Mouse (Mus musculus) cortical plate, adult 2 months (tissue): ENCODE data around the gene Adnp.

ENCODE experiments used
- CTCF ChIP-seq: fragments of 200-500 bp; IDR thresholded peaks from 2 replicates; pipeline ENCODE4 v1.5.1; 2011; ENCODE audit warnings: mild to moderate bottlenecking, control low read depth, low read length; ENCODE audit not compliant: insufficient read depth; ENCODE audit errors: extremely low read depth
- POLR2A ChIP-seq: fragments of 200-500 bp; IDR thresholded peaks from 2 replicates; pipeline ENCODE4 v1.6.1; 2011; ENCODE audit warnings: mild to moderate bottlenecking, low read length, control low read depth; ENCODE audit not compliant: insufficient read depth; ENCODE audit errors: extremely low read depth

DNA sequence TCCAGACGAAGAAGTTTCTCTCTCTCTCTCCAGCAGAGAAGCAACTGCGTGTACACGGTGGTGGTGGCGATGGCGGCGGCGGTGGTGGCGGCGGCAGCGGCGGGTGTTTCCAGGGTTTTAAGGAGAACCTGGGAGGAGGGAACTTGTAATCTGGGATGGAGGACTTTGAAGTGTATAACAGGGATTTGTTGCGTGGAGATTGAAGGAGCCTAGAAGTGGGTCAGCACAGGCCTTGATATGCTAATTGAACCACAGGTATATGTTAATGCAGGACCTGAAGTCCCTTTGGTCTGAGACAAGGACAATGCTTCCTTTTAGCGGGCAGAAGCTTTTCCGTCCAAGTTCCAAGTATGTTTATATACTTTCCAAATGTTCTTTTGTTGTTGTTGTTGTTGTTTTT, 50.6 kb downstream of the Adnp start:
- TF ChIP-seq CTCF (no peak), POLR2A (no peak)
